Mouse (Mus musculus): ENCODE measurements around the gene Galnt6.
A peak's percentile ranks its signal among the peaks of the same experiment; 100 is the strongest.

Galnt6 gene

GRCm38 (mm10) chr15:100722026-100722425, 7.2 kb downstream of the Galnt6 start:
- no peak for DNase-seq (ENCODE audit: low spot score in 2 of 2)

GRCm38 (mm10) chr15:100721445-100721844, 7.7 kb downstream of the Galnt6 start:
- DNase-seq (ENCODE audit: low spot score in 2 of 2): no peak

GRCm38 (mm10) chr15:100720066-100720465, 9.1 kb downstream of the Galnt6 start:
- no peak for DNase-seq (ENCODE audit: low spot score in 2 of 2)

- no peak for DNase-seq (ENCODE audit: low spot score in 2 of 2)
These were observed 10.0 kb downstream of the Galnt6 start for GRCm38 (mm10) chr15:100719217-100719616.

GRCm38 (mm10) chr15:100718572-100718971, 10.6 kb downstream of the Galnt6 start:
- DNase-seq (ENCODE audit: low spot score in 2 of 2): peak in 1 of 2 experiments; percentile 51

GRCm38 (mm10) chr15:100717933-100718332, 11.2 kb downstream of the Galnt6 start:
- DNase-seq (ENCODE audit: low spot score in 2 of 2): no peak

- no peak for DNase-seq (ENCODE audit: low spot score in 2 of 2)
These were observed 13.7 kb downstream of the Galnt6 start for GRCm38 (mm10) chr15:100715399-100715993.

GRCm38 (mm10) chr15:100714470-100714869, 14.7 kb downstream of the Galnt6 start:
- no peak for DNase-seq (ENCODE audit: low spot score in 2 of 2)

GRCm38 (mm10) chr15:100710838-100711237, 18.3 kb downstream of the Galnt6 start:
- no peak for DNase-seq (ENCODE audit: low spot score in 2 of 2)

- DNase-seq (ENCODE audit: low spot score in 2 of 2): no peak
These were observed 20.6 kb downstream of the Galnt6 start for GRCm38 (mm10) chr15:100708433-100709078.

GRCm38 (mm10) chr15:100706226-100706625, 22.9 kb downstream of the Galnt6 start:
- peak; percentile 91 to 94 for DNase-seq (ENCODE audit: low spot score in 2 of 2)

GRCm38 (mm10) chr15:100705376-100705775, 23.8 kb downstream of the Galnt6 start:
- no peak for DNase-seq (ENCODE audit: low spot score in 2 of 2)

- no peak for DNase-seq (ENCODE audit: low spot score in 2 of 2)
These were observed 25.3 kb downstream of the Galnt6 start for GRCm38 (mm10) chr15:100703913-100704312.

GRCm38 (mm10) chr15:100701856-100702255, 27.3 kb downstream of the Galnt6 start:
- no peak for DNase-seq (ENCODE audit: low spot score in 2 of 2)

- no peak for DNase-seq (ENCODE audit: low spot score in 2 of 2)
These were observed 28.1 kb downstream of the Galnt6 start for GRCm38 (mm10) chr15:100701108-100701507.

GRCm38 (mm10) chr15:100700424-100700823, 28.8 kb downstream of the Galnt6 start:
- DNase-seq (ENCODE audit: low spot score in 2 of 2): no peak

- DNase-seq (ENCODE audit: low spot score in 2 of 2): peak in 1 of 2 experiments; percentile 30
These were observed 29.8 kb downstream of the Galnt6 start for GRCm38 (mm10) chr15:100699386-100699785.

- no peak for DNase-seq (ENCODE audit: low spot score in 2 of 2)
These were observed 31.1 kb downstream of the Galnt6 start for GRCm38 (mm10) chr15:100698078-100698477.

GRCm38 (mm10) chr15:100694406-100694805, 34.8 kb downstream of the Galnt6 start:
- no peak for DNase-seq (ENCODE audit: low spot score in 2 of 2)

GRCm38 (mm10) chr15:100691990-100692389, 37.2 kb downstream of the Galnt6 start:
- DNase-seq (ENCODE audit: low spot score in 2 of 2): no peak

- DNase-seq (ENCODE audit: low spot score in 2 of 2): peak in 1 of 2 experiments; percentile 34
These were observed 41.7 kb downstream of the Galnt6 start, which contains the start of gene Cela1 for GRCm38 (mm10) chr15:100687430-100687971. Gene Cela1, minus strand, starts transcription at chr15:100687921.

- peak; percentile 81 to 89 for DNase-seq (ENCODE audit: low spot score in 2 of 2)
These were observed 42.2 kb downstream of the Galnt6 start for GRCm38 (mm10) chr15:100686989-100687388.

GRCm38 (mm10) chr15:100686434-100686833, 42.7 kb downstream of the Galnt6 start:
- no peak for DNase-seq (ENCODE audit: low spot score in 2 of 2)

Measured in natural killer cell, adult 2 months (primary cell).